Mouse (Mus musculus) liver, postnatal 0 days (tissue): ENCODE data around the gene Rnf152.

Source experiments
- CTCF ChIP-seq: sonication (generic); IDR thresholded peaks from 2 replicates; pipeline ENCODE4 v1.5.1; 2016; ENCODE audit warnings: antibody characterized with exemption, low read depth
- EP300 ChIP-seq: IDR thresholded peaks from 2 replicates; pipeline ENCODE4 v1.6.1; 2016; ENCODE audit warnings: antibody characterized with exemption, low read depth, mild to moderate bottlenecking

DNA sequence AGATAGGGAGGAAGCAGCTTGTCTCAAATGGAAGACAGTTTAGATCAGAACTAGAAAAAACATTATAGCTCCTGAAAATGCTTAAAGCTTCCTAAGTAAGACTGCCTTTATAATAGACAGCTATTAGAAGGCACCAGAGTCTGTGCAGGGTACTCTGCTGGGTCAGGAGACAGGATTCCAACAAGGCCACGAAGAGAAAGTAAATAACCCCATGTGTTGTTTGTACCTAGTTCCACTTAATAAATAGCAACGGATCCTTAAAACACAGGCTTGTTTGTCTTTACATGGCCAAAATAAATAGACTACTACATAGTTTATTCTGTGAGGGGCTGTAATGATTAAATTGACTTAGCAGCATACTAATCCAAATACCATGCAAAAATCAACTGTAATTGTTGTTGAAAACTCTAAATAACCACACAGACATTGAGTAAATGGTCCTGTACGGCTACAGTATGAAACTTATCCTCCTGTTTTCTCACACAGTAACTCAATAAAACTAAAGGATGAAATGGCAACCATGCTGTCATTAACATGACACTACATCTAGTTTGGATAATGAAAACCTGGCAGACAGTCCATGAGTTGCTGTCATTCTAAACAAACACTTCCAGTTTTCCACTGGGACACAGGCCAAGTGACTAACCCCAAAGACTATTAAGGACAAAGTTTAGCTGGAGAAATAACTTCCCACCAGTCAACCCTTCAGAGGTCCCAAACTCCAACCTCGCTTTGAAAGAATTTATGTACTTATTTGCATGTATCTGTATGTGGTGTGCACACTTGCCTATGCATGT is 27.8 kb upstream of the Rnf152 start:
- TF ChIP-seq CTCF (no peak), EP300 (no peak)
